Comparison of ENCODE assay signal across 8 mouse cellular contexts in the genomic region with DNA sequence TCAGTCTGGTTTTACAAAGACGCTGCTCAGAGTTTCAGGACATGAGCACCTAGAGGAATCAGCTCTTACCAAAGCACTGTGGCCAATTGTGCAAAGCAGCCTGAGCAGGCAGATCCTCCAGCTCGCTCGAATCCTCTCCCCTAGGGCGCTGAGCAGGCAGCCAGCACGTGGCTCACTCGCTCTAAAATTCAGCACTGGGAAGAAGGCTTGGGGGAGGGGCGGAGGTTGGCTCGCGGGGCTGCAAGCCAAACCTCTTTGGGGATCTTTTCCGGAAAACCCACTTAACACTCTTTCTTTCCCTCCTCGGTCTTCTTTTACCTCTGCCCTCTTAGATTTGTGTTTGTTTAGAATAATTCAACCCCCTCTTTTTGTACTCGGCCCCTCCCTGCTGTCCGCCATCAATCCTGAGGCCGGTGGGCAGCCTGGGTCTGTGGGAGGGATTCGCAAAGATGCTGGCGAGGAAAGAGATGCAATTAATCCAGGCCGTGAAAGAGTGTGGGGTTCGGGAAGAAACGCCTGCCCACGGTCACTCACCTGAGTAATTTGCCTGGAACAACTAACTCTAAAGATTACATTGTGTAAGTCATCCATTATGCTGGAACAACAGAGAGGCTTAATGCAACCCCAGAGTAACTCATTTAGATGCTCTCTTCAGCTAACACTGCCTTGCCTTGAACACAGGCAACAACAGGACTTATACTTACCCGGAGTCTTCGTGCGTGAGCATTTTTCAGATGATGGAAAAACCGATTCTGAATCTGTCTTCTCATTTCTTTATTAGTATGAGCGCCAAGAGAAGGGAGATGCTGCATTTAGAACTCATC. TPM values are rescaled to one million over a fixed set of nuclear protein-coding genes. Genes with fewer than 3 reads are reported as not detected.
DNase-seq lines count a peak whose midpoint lies in the region; ATAC-seq and TF ChIP-seq lines count a peak whose summit lies in the region.

No protein-coding gene starts in this region.

- H3K9me3 ChIP-seq in limb, embryonic 14.5 days (ENCODE audit: control insufficient read depth, low read length), result no peaks in the 10 kb centered on the region
- no peaks in the 10 kb centered on the region for H3K9me3 ChIP-seq in neural tube, embryonic 11.5 days (ENCODE audit: control insufficient read depth, low read length)

- peak overlapping the region; percentile 53 for H3K9ac ChIP-seq in limb, embryonic 14.5 days (ENCODE audit: low read depth, low read length, severe bottlenecking)
- peak overlapping the region; percentile 67 for H3K9ac ChIP-seq in neural tube, embryonic 11.5 days (ENCODE audit: low read length)

- peak; percentile 63 for ATAC-seq in limb, embryonic 14.5 days (ENCODE audit: low FRiP score, low read depth)
- peak; percentile 38; the same call in 1 of the 2 replicates for ATAC-seq in neural tube, embryonic 11.5 days (ENCODE audit: insufficient read depth, low FRiP score, low TSS enrichment)

- no peaks in the 10 kb centered on the region; the same call in 1 of the 2 replicates for H3K4me1 ChIP-seq in limb, embryonic 14.5 days (ENCODE audit: control insufficient read depth, insufficient read depth, low read length)
- H3K4me1 ChIP-seq in neural tube, embryonic 11.5 days (ENCODE audit: control insufficient read depth, insufficient read depth, low read length), result no peaks in the 10 kb centered on the region

- WGBS in limb, embryonic 14.5 days, result 21% methylated on average over 23 of the region's 25 CpGs
- 16% methylated on average over 25 of the region's 25 CpGs for WGBS in neural tube, embryonic 11.5 days

- H3K36me3 ChIP-seq in limb, embryonic 14.5 days (ENCODE audit: control insufficient read depth, insufficient read depth, low read length), result no peaks in the 10 kb centered on the region
- H3K36me3 ChIP-seq in neural tube, embryonic 11.5 days (ENCODE audit: control insufficient read depth, insufficient read depth, low read length), result no peaks in the 10 kb centered on the region

- H3K27me3 ChIP-seq in limb, embryonic 14.5 days (ENCODE audit: control insufficient read depth, insufficient read depth, low read length), result no peaks in the 10 kb centered on the region
- H3K27me3 ChIP-seq in neural tube, embryonic 11.5 days (ENCODE audit: control insufficient read depth, insufficient read depth, low read length), result no peaks in the 10 kb centered on the region

- peak overlapping the region; percentile 51 for H3K4me2 ChIP-seq in limb, embryonic 14.5 days (replicated peaks; ENCODE audit: low read depth, low read length, severe bottlenecking)
- peak overlapping the region; percentile 53 for H3K4me2 ChIP-seq in neural tube, embryonic 11.5 days (ENCODE audit: low read depth)

- TF ChIP-seq POLR2A in limb, embryonic 14.5 days (IDR thresholded peaks at IDR 0.05; ENCODE audit: borderline replicate concordance, extremely low read depth, insufficient read depth, insufficient read length), result no peak

- no peak overlapping the region for H3K27ac ChIP-seq in limb, embryonic 14.5 days (replicated peaks; ENCODE audit: low read depth, low read length)
- H3K27ac ChIP-seq in neural tube, embryonic 11.5 days (ENCODE audit: low read depth, low read length), result 0 out of 2 replicates have a peak overlapping the region, but pooled peaks have one; percentile 34

- peak overlapping the region; percentile 33 for H3K4me3 ChIP-seq in limb, embryonic 14.5 days (replicated peaks; ENCODE audit: low read length)
- peak overlapping the region; percentile 31 for H3K4me3 ChIP-seq in neural tube, embryonic 11.5 days (ENCODE audit: low read depth, low read length)

- intact Hi-C loops in gastrocnemius, postnatal 36 days (cut with DNase I), result no loop called here

- DNase-seq in gastrocnemius, postnatal 10 days, result peak; percentile 28
- no peak for DNase-seq in gastrocnemius, postnatal 36 days
- peak; percentile 43 to 49 for DNase-seq in cerebellum, postnatal 36 days
- peak; percentile 30 to 48 for DNase-seq in frontal cortex, postnatal 25 days (ENCODE audit: low spot score in 2 of 2)
- DNase-seq in kidney, adult 9 months, result peak; percentile 45
- DNase-seq in limb, embryonic 14.5 days (ENCODE audit: low spot score), result peak; percentile 48
- peak; percentile 84 for DNase-seq in neural tube, embryonic 11.5 days (ENCODE audit: low spot score)
- no peak for DNase-seq in MN1 (ENCODE audit: low spot score)

RNA-seq across cellular contexts. Expression of a gene that starts 15.8 kb away (rescaled TPM):
- 100 to 1,000 TPM in 1 of 2 experiments, 10 to 100 TPM in 1; 97.8 to 138 TPM for total RNA-seq in gastrocnemius, postnatal 10 days (2021)
- total RNA-seq in gastrocnemius, postnatal 36 days (2021), result 10 to 100 TPM; 46.7 to 58.7 TPM
- 192 and 272 TPM in 2 replicates for polyA plus RNA-seq in limb, embryonic 14.5 days (2012; rRNA removed)
- 106 and 122 TPM in 2 replicates for polyA plus RNA-seq in limb, embryonic 14.5 days (2014; fragmentation: Nextera tagmentation; extraction: Ambion mirVana)
- polyA plus RNA-seq in neural tube, embryonic 11.5 days (2014; fragmentation: Nextera tagmentation; extraction: Ambion mirVana), result 155 and 163 TPM in 2 replicates

RNA-seq across cellular contexts. Expression of a gene that starts 37.4 kb away (rescaled TPM):
- total RNA-seq in gastrocnemius, postnatal 10 days (2021), result 10 to 100 TPM; 21.6 to 32.1 TPM
- 10 to 100 TPM; 13.8 to 15.9 TPM for total RNA-seq in gastrocnemius, postnatal 36 days (2021)
- 23.0 and 24.0 TPM in 2 replicates for polyA plus RNA-seq in limb, embryonic 14.5 days (2012; rRNA removed)
- polyA plus RNA-seq in limb, embryonic 14.5 days (2014; fragmentation: Nextera tagmentation; extraction: Ambion mirVana), result 20.0 and 24.1 TPM in 2 replicates
- polyA plus RNA-seq in neural tube, embryonic 11.5 days (2014; fragmentation: Nextera tagmentation; extraction: Ambion mirVana), result 24.2 and 30.4 TPM in 2 replicates

RNA-seq across cellular contexts. Expression of a gene that starts 55.6 kb away (rescaled TPM):
- total RNA-seq in gastrocnemius, postnatal 10 days (2021), result 1 to 10 TPM; 3.8 to 5.3 TPM
- 1 to 10 TPM; 4.2 to 4.5 TPM for total RNA-seq in gastrocnemius, postnatal 36 days (2021)
- polyA plus RNA-seq in limb, embryonic 14.5 days (2012; rRNA removed), result 8.8 and 11.5 TPM in 2 replicates
- 20.5 and 23.3 TPM in 2 replicates for polyA plus RNA-seq in limb, embryonic 14.5 days (2014; fragmentation: Nextera tagmentation; extraction: Ambion mirVana)
- polyA plus RNA-seq in neural tube, embryonic 11.5 days (2014; fragmentation: Nextera tagmentation; extraction: Ambion mirVana), result 33.5 and 37.9 TPM in 2 replicates

Comparison
In these comparisons a context has a peak if more than half of its experiments do, and no peak if none do; other contexts are left out.
1. DNase-seq: peak in gastrocnemius, postnatal 10 days (single experiment), cerebellum, postnatal 36 days (2 of 2), frontal cortex, postnatal 25 days (2 of 2), kidney, adult 9 months (single experiment), limb, embryonic 14.5 days (single experiment) and neural tube, embryonic 11.5 days (single experiment); none in gastrocnemius, postnatal 36 days (0 of 2) and MN1 (single experiment).